Mouse (Mus musculus) neural tube, embryonic 15.5 days (tissue): Measurements from ENCODE around the gene Nab2. TPM values are rescaled to one million over a fixed set of nuclear protein-coding genes. Genes with fewer than 3 reads are reported as not detected.

Experiments
- ATAC-seq: fragments of 200-750 bp; cut with Nextera tagmentation; 2 replicates; pipeline ENCODE4 v1.8.0; 2017; ENCODE audit warnings: mild to moderate bottlenecking, moderate TSS enrichment, moderate library complexity; ENCODE audit not compliant: low FRiP score
- H3K27ac ChIP-seq: fragments of 300-500 bp; sonication (generic); replicated peaks from 2 replicates; pipeline ENCODE4 v1.5.1; 2015; ENCODE audit warnings: mild to moderate bottlenecking, inconsistent platforms
- H3K27me3 ChIP-seq: fragments of 300-500 bp; sonication (generic); replicated peaks from 2 replicates; pipeline ENCODE4 v1.6.1; 2015; ENCODE audit warnings: inconsistent platforms
- H3K36me3 ChIP-seq: fragments of 300-500 bp; sonication (generic); 2 replicates; pipeline ENCODE4 v1.6.1; 2015; ENCODE audit warnings: inconsistent platforms
- H3K4me1 ChIP-seq: fragments of 300-500 bp; sonication (generic); 2 replicates; pipeline ENCODE4 v1.6.1; 2015; ENCODE audit warnings: inconsistent platforms
- H3K4me2 ChIP-seq: fragments of 300-500 bp; sonication (generic); 2 replicates; pipeline ENCODE4 v1.6.1; 2015; ENCODE audit warnings: inconsistent platforms, mild to moderate bottlenecking, moderate library complexity
- H3K4me3 ChIP-seq: fragments of 300-500 bp; sonication (generic); replicated peaks from 2 replicates; pipeline ENCODE4 v1.5.1; 2015; ENCODE audit warnings: mild to moderate bottlenecking, inconsistent platforms
- H3K9ac ChIP-seq: fragments of 300-500 bp; sonication (generic); replicated peaks from 2 replicates; pipeline ENCODE4 v1.6.1; 2015; ENCODE audit warnings: mild to moderate bottlenecking, inconsistent platforms
- H3K9me3 ChIP-seq: fragments of 300-500 bp; sonication (generic); replicated peaks from 2 replicates; pipeline ENCODE4 v1.6.1; 2016; ENCODE audit warnings: inconsistent platforms
- WGBS: fragments of 180-500 bp; shearing (Covaris S2); methylation state at CpG from one replicate; pipeline ENCODE4 v1.1.7; 2015; ENCODE audit warnings: mixed read lengths; 5-methylcytosine and 5-hydroxymethylcytosine counted together
- polyA plus RNA-seq: library from polyadenylated mRNA; unstranded; fragments of >200 nt; fragmentation: Nextera tagmentation; extraction: Ambion mirVana; gene quantifications from 2 replicates; pipeline ENCODE4 v1.2.1, GENCODE M21; 2015

Gene Nab2
- 2.5 and 4.8 TPM in 2 replicates for polyA plus RNA-seq

DNA sequence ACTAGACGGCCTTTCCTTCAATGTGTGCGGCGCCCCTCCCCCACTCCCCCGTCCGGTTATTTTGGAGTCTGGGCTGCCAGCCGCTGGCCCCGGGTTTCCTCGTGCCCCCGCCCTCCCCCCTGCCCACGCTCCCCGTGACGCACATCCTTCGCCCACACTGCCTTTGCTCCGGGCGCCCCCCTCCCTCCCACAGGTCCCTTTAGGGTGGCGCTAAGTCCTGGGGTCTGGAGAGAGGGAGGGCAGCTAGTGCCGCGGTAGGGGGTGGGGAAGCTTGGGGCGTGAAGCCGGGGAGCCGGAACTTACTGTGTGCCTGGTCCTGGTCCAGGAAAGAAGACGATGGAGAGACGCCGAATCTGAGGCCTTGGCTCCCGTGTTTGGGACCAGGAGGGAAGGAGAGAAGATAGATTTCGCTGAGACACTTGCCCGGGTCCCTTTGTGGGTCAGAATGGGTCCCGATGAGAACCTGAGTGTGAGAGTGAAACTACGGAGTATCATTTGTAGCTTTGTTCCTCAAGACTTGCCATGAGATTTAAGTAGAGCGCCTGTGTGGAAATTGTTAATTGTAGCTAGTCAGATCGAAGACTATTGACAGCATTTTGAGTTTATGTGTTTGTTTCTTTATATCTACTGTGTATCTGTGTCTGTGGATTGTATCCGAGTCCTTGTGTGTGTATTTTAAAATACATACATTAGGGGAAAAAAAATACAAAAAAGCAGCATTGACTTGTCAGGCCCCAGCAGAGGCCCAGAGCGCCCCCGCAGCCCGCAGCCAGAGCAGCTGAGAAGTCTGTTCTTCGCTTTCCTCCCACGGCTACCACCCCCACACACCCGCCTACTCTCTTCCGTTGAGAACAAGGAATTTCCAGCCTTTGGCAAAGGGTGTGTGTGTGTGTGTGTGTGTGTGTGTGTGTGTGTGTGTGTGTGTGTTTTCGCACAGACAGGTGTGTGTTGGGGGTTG is at the start of gene Nab2:
TSS of gene Nab2 (minus strand) at position 476 of the 958 bp plus-strand sequence.
- H3K4me3 ChIP-seq: peak within 1 kb of the TSS; percentile 54
- H3K36me3 ChIP-seq: no peaks in the 10 kb centered on the region
- peak within 1 kb of the TSS; percentile 78 for H3K27ac ChIP-seq
- H3K4me1 ChIP-seq: peaks cover 46% of the 10 kb centered on the region
- no peak for ATAC-seq
- H3K4me2 ChIP-seq: peak within 1 kb of the TSS; percentile 96
- H3K9ac ChIP-seq: peak within 1 kb of the TSS; percentile 44
- H3K9me3 ChIP-seq: no peaks in the 10 kb centered on the region
- 3% methylated on average over 38 of the region's 40 CpGs for WGBS
- peaks cover 53% of the 10 kb centered on the region for H3K27me3 ChIP-seq

DNA sequence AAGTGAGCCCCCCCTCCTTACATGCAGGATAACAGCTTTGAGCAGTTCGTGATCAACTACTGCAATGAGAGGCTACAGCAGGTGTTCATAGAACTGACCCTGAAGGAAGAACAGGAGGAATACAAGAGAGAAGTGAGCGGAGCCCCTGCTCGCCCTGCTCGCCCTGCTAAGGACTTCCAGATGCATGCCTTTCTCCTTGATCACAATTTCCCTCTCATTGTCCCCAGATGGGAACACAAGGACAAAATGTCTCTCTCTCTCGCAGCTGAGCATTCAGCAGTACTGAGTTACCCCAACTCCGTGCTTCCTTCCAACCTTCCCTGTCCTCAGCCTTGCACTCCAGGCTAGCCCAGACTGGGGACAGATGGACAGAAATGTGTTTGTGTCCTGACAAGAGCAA is 44.4 kb upstream of the Nab2 start:
- H3K27me3 ChIP-seq: no peaks in the 10 kb centered on the region
- WGBS: 78% methylated on average over 6 of the region's 6 CpGs
- H3K36me3 ChIP-seq: no peaks in the 10 kb centered on the region
- no peak for ATAC-seq
- H3K9ac ChIP-seq: no peak overlapping the region
- H3K4me1 ChIP-seq: no peaks in the 10 kb centered on the region
- H3K27ac ChIP-seq: no peak overlapping the region
- no peak overlapping the region for H3K4me3 ChIP-seq
- no peak overlapping the region for H3K4me2 ChIP-seq
- no peaks in the 10 kb centered on the region for H3K9me3 ChIP-seq

DNA sequence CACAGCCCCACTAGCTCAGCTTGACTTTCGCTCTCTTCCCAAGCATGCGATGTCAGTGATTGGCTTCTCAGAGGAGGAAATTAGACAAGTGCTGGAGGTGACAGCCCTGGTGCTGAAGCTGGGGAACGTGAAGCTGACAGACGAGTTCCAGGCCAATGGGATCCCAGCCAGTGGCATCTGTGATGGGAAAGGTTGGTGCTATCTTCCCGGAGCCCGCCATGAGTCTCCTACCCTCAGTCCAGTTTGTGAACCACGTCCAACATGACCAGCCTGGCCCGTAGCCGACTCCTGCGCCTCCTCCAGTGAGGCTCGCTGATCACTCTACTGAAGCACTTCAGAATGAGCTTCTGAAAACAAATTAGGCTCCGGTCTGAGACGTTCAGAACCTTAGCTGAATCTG is 42.0 kb upstream of the Nab2 start:
- Histone ChIP-seq H3K9me3 (no peaks in the 10 kb centered on the region), H3K27me3 (no peaks in the 10 kb centered on the region), H3K36me3 (no peaks in the 10 kb centered on the region), H3K4me1 (no peaks in the 10 kb centered on the region), H3K4me3 (no peak overlapping the region), H3K27ac (no peak overlapping the region), H3K4me2 (no peak overlapping the region), H3K9ac (no peak overlapping the region)
- 86% methylated on average over 13 of the region's 13 CpGs for WGBS
- ATAC-seq: no peak

GRCm38 (mm10) chr10:127708850-127709370 is 40.5 kb upstream of the Nab2 start:
- Histone ChIP-seq H3K9me3 (no peaks in the 10 kb centered on the region), H3K27me3 (no peaks in the 10 kb centered on the region), H3K4me2 (no peak overlapping the region), H3K27ac (no peak overlapping the region), H3K36me3 (no peaks in the 10 kb centered on the region), H3K4me1 (no peaks in the 10 kb centered on the region), H3K4me3 (no peak overlapping the region), H3K9ac (no peak overlapping the region)
- 83% methylated on average over 3 of the region's 3 CpGs for WGBS
- no peak for ATAC-seq

- 91% methylated on average over 7 of the region's 7 CpGs for WGBS
- H3K4me2 ChIP-seq: no peak overlapping the region
Measured at GRCm38 (mm10) chr10:127707721-127708120, 39.4 kb upstream of the Nab2 start.

GRCm38 (mm10) chr10:127705783-127706182 is 37.4 kb upstream of the Nab2 start:
- no peaks in the 10 kb centered on the region for H3K27me3 ChIP-seq
- H3K9me3 ChIP-seq: no peaks in the 10 kb centered on the region
- H3K9ac ChIP-seq: no peak overlapping the region
- no peak for ATAC-seq
- H3K4me1 ChIP-seq: no peaks in the 10 kb centered on the region
- H3K36me3 ChIP-seq: no peaks in the 10 kb centered on the region
- no peak overlapping the region for H3K27ac ChIP-seq
- no peak overlapping the region for H3K4me2 ChIP-seq
- 94% methylated on average over 4 of the region's 4 CpGs for WGBS
- H3K4me3 ChIP-seq: no peak overlapping the region

More at GRCm38 (mm10) chr10:127707721-127708120, 39.4 kb upstream of the Nab2 start:
- Histone ChIP-seq H3K36me3 (no peaks in the 10 kb centered on the region), H3K27ac (no peak overlapping the region), H3K4me1 (no peaks in the 10 kb centered on the region), H3K9me3 (no peaks in the 10 kb centered on the region), H3K9ac (no peak overlapping the region), H3K27me3 (no peaks in the 10 kb centered on the region), H3K4me3 (no peak overlapping the region)
- no peak for ATAC-seq

DNA sequence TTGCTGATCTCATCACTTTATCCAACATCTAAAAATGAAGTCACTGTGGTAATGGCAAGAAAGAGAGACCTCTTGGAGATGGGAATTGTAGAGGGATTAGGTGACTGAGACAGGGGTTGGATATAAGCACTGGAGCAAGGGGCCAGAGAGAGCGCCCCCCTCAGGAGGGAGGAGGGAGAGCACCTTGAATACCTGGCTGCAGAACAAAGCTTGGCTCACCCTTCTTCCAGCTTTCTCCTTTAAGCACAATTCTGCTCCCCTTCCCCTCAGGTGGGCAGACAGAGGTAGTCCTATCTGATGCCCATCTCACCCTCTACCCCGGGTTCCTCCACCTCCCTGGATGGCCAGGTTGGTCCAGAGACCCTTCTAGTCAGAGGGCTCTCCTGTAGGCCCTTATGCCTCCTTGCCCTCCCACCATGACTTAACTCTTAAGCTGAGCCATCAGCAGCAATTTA is 36.4 kb upstream of the Nab2 start, which contains the start of gene Myo1a:
TSS of gene Myo1a (plus strand) at position 405 of the 455 bp plus-strand sequence.
- no peaks in the 10 kb centered on the region for H3K36me3 ChIP-seq
- 81% methylated on average over 1 of the region's 2 CpGs for WGBS
- no peak within 1 kb of the TSS for H3K27ac ChIP-seq

GRCm38 (mm10) chr10:127704293-127704692 is 35.9 kb upstream of the Nab2 start:
- Histone ChIP-seq H3K9me3 (no peaks in the 10 kb centered on the region), H3K27ac (no peak overlapping the region), H3K36me3 (no peaks in the 10 kb centered on the region), H3K4me1 (no peaks in the 10 kb centered on the region), H3K27me3 (no peaks in the 10 kb centered on the region), H3K4me2 (no peak overlapping the region), H3K9ac (no peak overlapping the region), H3K4me3 (no peak overlapping the region)
- WGBS: 64% methylated on average over 2 of the region's 2 CpGs
- ATAC-seq: no peak

More for the DNA sequence above, 36.4 kb upstream of the Nab2 start, which contains the start of gene Myo1a:
- Histone ChIP-seq H3K4me3 (no peak within 1 kb of the TSS), H3K9ac (no peak within 1 kb of the TSS), H3K4me1 (no peaks in the 10 kb centered on the region), H3K27me3 (no peaks in the 10 kb centered on the region), H3K9me3 (no peaks in the 10 kb centered on the region), H3K4me2 (no peak within 1 kb of the TSS)
- no peak for ATAC-seq

GRCm38 (mm10) chr10:127703299-127703698 is 34.9 kb upstream of the Nab2 start:
- ATAC-seq: no peak
- Histone ChIP-seq H3K27me3 (no peaks in the 10 kb centered on the region), H3K9ac (no peak overlapping the region), H3K36me3 (peaks cover 3% of the 10 kb centered on the region; the same call in 1 of the 2 replicates), H3K4me2 (no peak overlapping the region), H3K27ac (no peak overlapping the region), H3K4me1 (no peaks in the 10 kb centered on the region), H3K4me3 (no peak overlapping the region), H3K9me3 (no peaks in the 10 kb centered on the region)
- 62% methylated on average over 4 of the region's 4 CpGs for WGBS

DNA sequence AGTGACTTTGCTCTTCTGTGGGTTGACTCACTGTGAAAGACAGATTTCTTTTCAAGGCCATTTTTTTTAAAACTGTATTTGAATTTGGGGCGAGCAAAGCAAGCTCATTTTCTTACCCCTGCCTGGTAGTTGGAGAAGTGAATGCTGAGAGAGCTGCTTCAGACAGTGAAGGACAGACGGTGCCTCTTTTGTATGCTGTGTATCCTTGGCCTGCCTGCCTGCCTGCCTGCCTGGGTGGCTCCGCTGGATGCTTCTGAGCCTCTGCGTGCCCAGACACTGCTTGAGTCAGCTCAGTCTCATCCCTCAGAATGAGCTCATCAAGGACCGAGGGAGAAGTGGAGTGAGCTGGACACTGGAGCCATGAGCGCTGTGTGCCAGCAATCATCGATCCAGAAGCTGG is 30.6 kb upstream of the Nab2 start:
- no peaks in the 10 kb centered on the region for H3K27me3 ChIP-seq
- H3K9me3 ChIP-seq: no peaks in the 10 kb centered on the region
- no peak overlapping the region for H3K4me3 ChIP-seq
- no peak overlapping the region for H3K4me2 ChIP-seq
- no peak overlapping the region for H3K27ac ChIP-seq
- no peak overlapping the region for H3K9ac ChIP-seq
- WGBS: 89% methylated on average over 7 of the region's 7 CpGs
- ATAC-seq: no peak
- H3K36me3 ChIP-seq: peaks cover 11% of the 10 kb centered on the region; the same call in 1 of the 2 replicates
- no peaks in the 10 kb centered on the region for H3K4me1 ChIP-seq

DNA sequence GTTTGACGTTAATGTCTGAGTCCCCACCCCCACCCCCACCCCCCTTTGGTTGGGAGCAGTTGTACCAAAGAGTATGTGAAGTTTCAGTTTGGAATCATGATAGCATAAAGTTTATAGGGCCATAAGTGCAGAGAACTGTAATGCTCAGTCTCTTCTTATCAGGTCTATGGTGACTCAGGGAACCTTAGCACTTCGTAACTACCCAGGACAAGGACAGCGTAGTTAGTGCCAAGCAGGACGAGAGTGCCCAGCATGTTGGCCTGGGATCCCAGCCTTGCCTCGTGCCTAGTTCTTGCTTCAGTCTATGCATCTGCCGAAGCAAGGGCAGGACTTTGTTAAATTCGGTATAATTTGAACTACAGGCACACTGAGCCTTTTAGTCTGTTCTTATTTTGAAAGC is 27.4 kb upstream of the Nab2 start:
- H3K27ac ChIP-seq: no peak overlapping the region
- H3K9ac ChIP-seq: no peak overlapping the region
- H3K4me2 ChIP-seq: no peak overlapping the region
- no peaks in the 10 kb centered on the region for H3K4me1 ChIP-seq
- H3K4me3 ChIP-seq: no peak overlapping the region
- peaks cover 18% of the 10 kb centered on the region for H3K36me3 ChIP-seq
- ATAC-seq: no peak
- no peaks in the 10 kb centered on the region for H3K9me3 ChIP-seq
- WGBS: 92% methylated on average over 7 of the region's 7 CpGs
- H3K27me3 ChIP-seq: no peaks in the 10 kb centered on the region

GRCm38 (mm10) chr10:127694636-127695035 is 26.3 kb upstream of the Nab2 start:
- Histone ChIP-seq H3K4me3 (no peak overlapping the region), H3K27ac (no peak overlapping the region), H3K4me1 (no peaks in the 10 kb centered on the region), H3K4me2 (no peak overlapping the region), H3K9me3 (no peaks in the 10 kb centered on the region), H3K36me3 (peaks cover 18% of the 10 kb centered on the region), H3K27me3 (no peaks in the 10 kb centered on the region), H3K9ac (no peak overlapping the region)
- WGBS: 64% methylated on average over 2 of the region's 2 CpGs
- ATAC-seq: no peak
